Mouse (Mus musculus): Measurements from ENCODE around the gene Zer1. TPM values are rescaled to one million over a fixed set of nuclear protein-coding genes. Genes with fewer than 3 reads are reported as not detected.
"Not testable (repeated sequence)": the region's sequence is repeated elsewhere in the genome, so short reads cannot be mapped to it uniquely, and the experiment has no call there.

Zer1 gene
- 100 to 1,000 TPM; 110 to 116 TPM for total RNA-seq (2021)

GRCm38 (mm10) chr2:30124472-30125274 lies at the start of gene Zer1:
TSS of gene Zer1 (minus strand) at chr2:30124585.
- DNase-seq (ENCODE audit: extremely low spot score in 1 of 2, low spot score in 2 of 2) = peak; percentile 93 to 99
- intact Hi-C loops (cut with DNase I) = loop anchor here (5.0 kb wide), 1 partner anchor 38 kb away; no protein-coding TSS in a partner anchor

DNA sequence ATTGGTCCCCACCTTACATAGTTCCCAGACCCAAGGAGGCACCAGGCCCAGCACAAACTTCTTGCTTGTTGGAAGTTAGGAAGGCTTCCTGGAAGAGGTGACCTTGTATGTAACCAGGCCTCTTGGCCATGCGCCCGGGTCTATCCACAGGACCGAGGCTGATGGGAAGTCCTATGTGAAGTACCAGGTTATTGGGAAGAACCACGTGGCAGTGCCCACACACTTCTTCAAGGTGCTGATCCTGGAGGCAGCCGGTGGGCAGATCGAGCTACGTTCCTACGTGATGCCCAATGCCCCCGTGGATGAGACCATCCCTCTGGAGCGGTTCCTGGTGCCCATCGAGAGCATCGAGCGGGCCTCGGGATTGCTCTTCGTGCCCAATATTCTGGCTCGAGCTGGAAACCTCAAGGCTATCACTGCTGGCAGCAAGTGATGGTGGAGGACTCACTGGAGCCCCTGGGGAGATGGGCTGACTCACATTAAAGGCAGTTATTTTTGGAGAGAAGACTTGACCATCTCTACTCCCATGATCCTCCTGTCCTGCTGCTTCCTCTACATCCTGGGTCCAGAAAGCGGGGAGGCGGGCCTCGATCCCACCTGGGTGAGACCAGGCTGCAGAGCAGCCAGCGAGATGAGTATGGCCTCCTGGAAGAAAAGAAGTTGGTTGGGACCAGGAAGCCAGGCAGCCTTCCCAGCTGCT lies 49.3 kb upstream of the Zer1 start:
- intact Hi-C loops (cut with DNase I) = no loop called here
- no peak for DNase-seq (ENCODE audit: extremely low spot score in 1 of 2, low spot score in 2 of 2)

- intact Hi-C loops (cut with DNase I) = no loop called here
- DNase-seq (ENCODE audit: extremely low spot score in 1 of 2, low spot score in 2 of 2) = no peak
Measured at GRCm38 (mm10) chr2:30171997-30172382, 47.6 kb upstream of the Zer1 start.

DNA sequence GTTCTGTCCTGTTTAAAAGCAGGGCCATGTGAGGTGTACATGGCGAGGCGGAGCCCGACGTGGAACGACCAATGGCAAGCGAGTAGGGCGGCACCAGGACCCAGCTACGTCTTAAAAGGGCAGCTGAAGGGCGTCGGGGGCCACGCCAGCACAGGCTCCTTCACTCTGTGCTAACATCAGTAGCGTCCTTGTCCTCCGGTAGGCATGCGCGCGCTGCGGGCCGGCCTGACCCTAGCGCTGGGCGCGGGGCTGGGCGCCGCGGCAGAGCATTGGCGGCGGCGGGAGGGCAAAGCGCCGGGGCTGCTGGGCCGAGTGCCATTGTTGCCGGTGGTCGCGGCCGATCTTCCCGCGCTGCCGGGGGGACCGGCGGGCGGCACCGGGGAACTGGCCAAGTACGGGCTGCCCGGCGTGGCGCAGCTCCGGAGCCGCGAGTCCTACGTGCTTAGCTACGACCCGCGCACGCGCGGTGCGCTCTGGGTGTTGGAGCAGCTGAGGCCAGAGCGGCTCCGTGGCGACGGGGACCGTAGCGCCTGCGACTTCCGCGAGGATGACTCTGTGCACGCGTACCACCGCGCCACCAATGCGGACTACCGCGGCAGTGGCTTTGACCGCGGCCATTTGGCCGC lies 47.1 kb upstream of the Zer1 start, which contains the start of gene Endog:
Gene Endog, plus strand, starts transcription at position 123 of the 626 bp plus-strand sequence.
- intact Hi-C loops (cut with DNase I) = no loop called here
- peak; percentile 87 to 92 for DNase-seq (ENCODE audit: extremely low spot score in 1 of 2, low spot score in 2 of 2)

- no peak for DNase-seq (ENCODE audit: extremely low spot score in 1 of 2, low spot score in 2 of 2)
- intact Hi-C loops (cut with DNase I) = no loop called here
Measured at GRCm38 (mm10) chr2:30166677-30167076, 42.3 kb upstream of the Zer1 start.

GRCm38 (mm10) chr2:30164340-30164932 lies 40.1 kb upstream of the Zer1 start:
- intact Hi-C loops (cut with DNase I) = loop anchor here (5.0 kb wide), 2 partner anchors 37 to 87 kb away; partner anchors contain the start of gene Pkn3
- no peak for DNase-seq (ENCODE audit: extremely low spot score in 1 of 2, low spot score in 2 of 2)

- no peak for DNase-seq (ENCODE audit: extremely low spot score in 1 of 2, low spot score in 2 of 2)
- intact Hi-C loops (cut with DNase I) = loop anchor here (5.0 kb wide), 2 partner anchors 35 to 85 kb away; partner anchors contain the start of gene Pkn3
Measured at GRCm38 (mm10) chr2:30161809-30162208, 37.4 kb upstream of the Zer1 start.

GRCm38 (mm10) chr2:30159871-30160270 lies 35.5 kb upstream of the Zer1 start:
- intact Hi-C loops (cut with DNase I) = loop anchor here (5.0 kb wide), 2 partner anchors 33 to 83 kb away; partner anchors contain the start of gene Pkn3
- not testable (repeated sequence) for DNase-seq (ENCODE audit: extremely low spot score in 1 of 2, low spot score in 2 of 2)

GRCm38 (mm10) chr2:30152616-30153015 lies 28.2 kb upstream of the Zer1 start:
- intact Hi-C loops (cut with DNase I) = no loop called here
- DNase-seq (ENCODE audit: extremely low spot score in 1 of 2, low spot score in 2 of 2) = no peak

DNA sequence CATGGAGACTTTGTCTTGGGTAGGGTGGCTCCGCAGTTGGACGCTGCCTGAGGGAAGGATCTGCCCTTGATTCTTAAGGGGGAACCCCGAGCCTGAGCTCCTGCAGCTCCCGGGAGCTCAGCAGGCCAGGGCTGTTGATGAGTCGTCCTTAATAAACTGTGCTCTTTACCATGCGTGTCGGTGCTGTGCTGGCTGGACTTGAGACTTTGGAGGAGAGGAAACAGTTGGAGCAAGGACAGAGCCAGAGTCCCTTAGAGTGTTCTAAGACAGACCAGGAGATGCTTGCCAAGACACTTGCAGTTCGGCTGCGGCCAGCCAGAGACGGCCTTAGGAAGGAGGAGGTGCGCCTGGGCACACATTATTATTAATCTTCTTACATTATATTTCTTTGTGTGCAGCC lies 27.5 kb upstream of the Zer1 start:
- intact Hi-C loops (cut with DNase I) = no loop called here
- no peak for DNase-seq (ENCODE audit: extremely low spot score in 1 of 2, low spot score in 2 of 2)

GRCm38 (mm10) chr2:30147466-30147865 lies 23.1 kb upstream of the Zer1 start:
- DNase-seq (ENCODE audit: extremely low spot score in 1 of 2, low spot score in 2 of 2) = no peak
- intact Hi-C loops (cut with DNase I) = no loop called here

GRCm38 (mm10) chr2:30144436-30144835 lies 20.1 kb upstream of the Zer1 start:
- intact Hi-C loops (cut with DNase I) = no loop called here
- no peak for DNase-seq (ENCODE audit: extremely low spot score in 1 of 2, low spot score in 2 of 2)

- DNase-seq (ENCODE audit: extremely low spot score in 1 of 2, low spot score in 2 of 2); intact Hi-C loops (cut with DNase I): not testable (repeated sequence)
Measured at GRCm38 (mm10) chr2:30140021-30140420, 15.6 kb upstream of the Zer1 start.

GRCm38 (mm10) chr2:30136458-30136857 lies 12.1 kb upstream of the Zer1 start:
- DNase-seq (ENCODE audit: extremely low spot score in 1 of 2, low spot score in 2 of 2) = no peak
- intact Hi-C loops (cut with DNase I) = no loop called here

DNA sequence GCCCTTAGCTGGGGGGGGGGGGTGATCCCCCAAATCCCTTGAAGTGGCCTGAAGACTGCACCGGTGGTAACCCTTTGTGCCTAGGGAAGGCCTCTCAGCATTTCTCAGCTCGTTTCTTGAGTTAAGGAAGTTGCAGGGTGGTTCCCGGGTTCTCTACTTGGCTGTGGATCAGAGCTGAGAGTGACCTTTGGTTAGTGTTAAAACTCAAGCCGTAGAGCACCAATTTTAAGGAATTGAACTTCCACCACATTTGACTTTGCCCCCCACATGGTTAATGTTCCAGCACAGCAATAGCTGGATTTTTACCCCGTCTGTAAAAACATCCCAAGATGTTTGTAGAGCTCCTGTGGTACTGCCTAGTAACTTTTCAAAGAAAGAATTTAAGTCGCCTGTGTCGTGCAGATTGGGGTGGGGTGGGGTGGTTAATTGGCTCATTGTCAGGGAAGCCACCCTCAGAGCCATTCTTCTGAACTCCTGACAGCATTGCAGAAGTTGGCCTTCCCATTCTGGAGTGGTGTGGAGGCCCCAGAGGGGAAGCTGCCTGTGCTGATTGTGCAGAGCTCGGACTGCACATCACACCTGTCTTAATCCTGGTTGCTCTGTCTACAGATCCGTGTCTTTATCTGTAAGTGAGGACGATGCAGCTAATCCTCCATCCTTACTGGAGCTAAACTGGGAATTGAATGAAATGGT lies 10.7 kb upstream of the Zer1 start:
- intact Hi-C loops (cut with DNase I) = no loop called here
- no peak for DNase-seq (ENCODE audit: extremely low spot score in 1 of 2, low spot score in 2 of 2)

DNA sequence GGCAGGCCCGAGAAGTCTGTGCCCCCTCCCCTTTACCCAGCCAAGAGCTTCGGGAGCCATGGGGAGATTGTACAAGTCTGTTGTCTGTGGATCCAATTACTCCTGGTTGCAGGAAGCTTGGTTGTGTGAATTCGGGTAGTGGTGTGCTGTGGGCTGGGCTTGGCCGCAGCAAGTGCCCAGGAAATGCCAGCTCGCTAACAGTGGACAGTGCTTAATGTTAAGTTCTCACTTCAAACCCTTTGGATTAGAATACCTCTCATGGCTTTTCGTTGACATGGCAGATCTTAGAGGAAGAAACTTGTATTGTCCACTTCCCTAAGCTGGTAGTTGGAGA lies 10.0 kb upstream of the Zer1 start:
- intact Hi-C loops (cut with DNase I) = no loop called here
- no peak for DNase-seq (ENCODE audit: extremely low spot score in 1 of 2, low spot score in 2 of 2)

- DNase-seq (ENCODE audit: extremely low spot score in 1 of 2, low spot score in 2 of 2) = peak; percentile 94 to 98
- intact Hi-C loops (cut with DNase I) = no loop called here
Measured at GRCm38 (mm10) chr2:30133613-30134377, 9.4 kb upstream of the Zer1 start, which contains the start of gene Tbc1d13. TSS of gene Tbc1d13 (plus strand) at chr2:30133746.
